Mouse (Mus musculus) cortical plate, adult 2 months (tissue): ENCODE measurements around the gene Pdlim7.

Experiments
- CTCF ChIP-seq: fragments of 200-500 bp; IDR thresholded peaks from 2 replicates; pipeline ENCODE4 v1.5.1; 2011; ENCODE audit warnings: mild to moderate bottlenecking, control low read depth, low read length; ENCODE audit not compliant: insufficient read depth; ENCODE audit errors: extremely low read depth
- POLR2A ChIP-seq: fragments of 200-500 bp; IDR thresholded peaks from 2 replicates; pipeline ENCODE4 v1.6.1; 2011; ENCODE audit warnings: mild to moderate bottlenecking, low read length, control low read depth; ENCODE audit not compliant: insufficient read depth; ENCODE audit errors: extremely low read depth

DNA sequence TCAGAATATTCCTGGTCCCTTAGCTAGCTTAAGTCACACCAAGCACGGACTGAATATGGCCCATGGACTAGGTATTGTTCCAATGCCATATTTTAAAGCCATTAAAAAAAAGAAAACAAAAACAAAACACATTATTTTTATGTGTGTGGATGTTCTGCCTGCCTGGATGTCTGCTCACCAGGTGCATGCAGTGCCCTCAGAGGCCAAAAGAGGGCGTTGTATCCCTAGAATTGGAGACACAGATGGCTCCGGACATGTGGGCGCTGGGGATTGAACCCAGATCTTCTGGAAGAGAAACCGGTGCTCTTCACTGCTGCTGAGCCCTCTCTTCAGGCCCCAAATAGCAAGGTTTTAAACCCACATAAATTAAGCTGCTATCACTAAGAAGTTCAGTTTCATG is 35.4 kb downstream of the Pdlim7 start:
- peak; percentile 63 for TF ChIP-seq CTCF
- TF ChIP-seq POLR2A, result no peak
